Mouse (Mus musculus) ES-E14 (cell line): ENCODE measurements around the gene Chchd6.

Experiments
- MAFK ChIP-seq: IDR thresholded peaks from 2 replicates; pipeline ENCODE4 v1.6.1; 2014; ENCODE audit warnings: mild to moderate bottlenecking, low read depth, low read length, inconsistent platforms; ENCODE audit not compliant: insufficient read depth
- ZC3H11A ChIP-seq: IDR thresholded peaks from 2 replicates; pipeline ENCODE4 v1.6.1; 2012; ENCODE audit warnings: low read depth, mild to moderate bottlenecking, inconsistent platforms, low read length, borderline replicate concordance

DNA sequence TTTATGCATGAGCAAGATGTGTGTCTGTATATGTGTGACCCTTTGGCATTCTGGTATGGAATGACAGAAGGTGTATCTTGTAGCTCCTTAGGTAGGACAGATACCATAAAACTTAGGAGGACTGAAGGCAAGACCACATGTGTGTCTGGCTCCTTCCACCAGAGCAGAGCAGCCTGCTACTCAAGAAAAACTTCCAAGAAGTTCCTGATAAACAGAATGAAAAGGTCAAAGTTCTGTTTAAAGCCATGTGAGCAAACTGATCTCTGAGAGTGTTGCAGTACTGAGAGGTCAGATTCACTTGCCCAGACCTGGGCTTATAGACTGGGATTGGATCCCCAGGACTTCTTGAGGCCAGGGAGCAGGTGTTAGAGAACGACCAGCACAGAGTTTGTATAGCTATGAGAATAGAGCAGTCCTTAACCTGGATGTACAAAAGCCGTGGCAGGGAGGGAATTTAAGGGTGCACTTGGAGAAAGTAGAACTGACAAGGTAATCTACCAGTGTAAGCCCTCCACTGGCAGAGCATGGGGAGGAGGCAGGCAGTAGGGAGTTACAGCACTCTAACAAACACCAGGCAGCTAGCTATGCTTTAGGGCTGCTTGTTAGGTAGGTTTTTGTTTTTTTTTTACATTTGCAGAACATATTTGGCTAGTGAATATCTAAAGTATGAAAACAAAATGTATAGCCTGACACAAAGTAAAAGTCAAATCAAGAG is 166.6 kb downstream of the Chchd6 start:
- TF ChIP-seq MAFK: no peak
- TF ChIP-seq ZC3H11A: no peak
